Mouse (Mus musculus) cerebellum, adult 2 months (tissue): Measurements from ENCODE around the gene Lamb1.

ENCODE experiments used
- CTCF ChIP-seq: fragments of 200-500 bp; IDR thresholded peaks from 2 replicates; pipeline ENCODE4 v1.5.1; 2011; ENCODE audit warnings: low read depth, mild to moderate bottlenecking, control low read depth, low read length, moderate library complexity, borderline replicate concordance; ENCODE audit not compliant: insufficient read depth
- POLR2A ChIP-seq: fragments of 200-500 bp; IDR thresholded peaks from 2 replicates; pipeline ENCODE4 v1.6.1; 2011; ENCODE audit warnings: low read length, control low read depth, borderline replicate concordance; ENCODE audit not compliant: insufficient read depth

GRCm38 (mm10) chr12:31221522-31221921 is 43.5 kb upstream of the Lamb1 start:
- TF ChIP-seq POLR2A (no peak), CTCF (no peak)
